19 mouse cellular contexts compared by ENCODE assay signal in the genomic region with DNA sequence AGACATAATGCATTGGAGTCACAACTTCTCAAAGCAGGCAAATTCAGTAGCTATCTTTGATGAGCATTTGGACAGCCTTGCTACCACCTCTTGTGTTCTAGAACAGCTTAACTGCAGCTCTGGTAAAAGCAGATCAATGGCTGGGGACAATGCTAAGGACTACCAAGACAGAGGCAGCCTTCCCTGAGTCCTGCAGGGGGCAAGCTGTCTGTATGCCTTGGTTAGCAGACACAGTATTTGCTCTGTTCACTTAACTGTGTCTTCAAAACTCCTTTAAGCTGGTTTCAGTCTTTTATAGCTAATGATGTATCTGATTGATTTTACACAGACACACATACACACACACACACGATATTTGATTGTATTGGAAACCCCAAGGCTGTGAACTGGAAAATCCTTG.
DNase-seq lines count a peak whose midpoint lies in the region; ATAC-seq and TF ChIP-seq lines count a peak whose summit lies in the region.
"Had no signal": no experiment of that assay in that cellular context is flagged by ENCODE, and none has a peak within 500 bp of the region (broad histone marks: within the 10 kb centered on the region; RNA-seq: fewer than 3 reads in every experiment).

No protein-coding gene starts in this region.

- H3K4me1 ChIP-seq in heart, adult 2 months (ENCODE audit: control insufficient read depth, insufficient read depth, low read length), result no peaks in the 10 kb centered on the region
- H3K4me1 ChIP-seq in liver, postnatal 0 days (ENCODE audit: insufficient read depth), result no peaks in the 10 kb centered on the region
- no peaks in the 10 kb centered on the region for H3K4me1 ChIP-seq in liver, embryonic 12.5 days
- no peaks in the 10 kb centered on the region for H3K4me1 ChIP-seq in thymus, adult 2 months (replicated peaks; ENCODE audit: control insufficient read depth, insufficient read depth, low read length)
- H3K4me1 ChIP-seq: stomach, embryonic 15.5 days had no signal

- no peak overlapping the region for H3K27ac ChIP-seq in heart, adult 2 months
- H3K27ac ChIP-seq in liver, postnatal 0 days (ENCODE audit: low read depth), result no peak overlapping the region
- H3K27ac ChIP-seq in liver, embryonic 12.5 days, result no peak overlapping the region
- H3K27ac ChIP-seq in thymus, adult 2 months (ENCODE audit: control insufficient read depth, insufficient read depth, low read length), result no peak overlapping the region
- H3K27ac ChIP-seq: forebrain, embryonic 13.5 days; macrophage; midbrain, embryonic 12.5 days; stomach, embryonic 15.5 days had no signal

- no peak for TF ChIP-seq EP300 in heart, adult 2 months (IDR thresholded peaks at IDR 0.05; ENCODE audit: insufficient read depth, low read depth, low read length)
- no peak for TF ChIP-seq EP300 in liver, postnatal 0 days (IDR thresholded peaks at IDR 0.05; ENCODE audit: low read depth)

- H3K9me3 ChIP-seq in liver, postnatal 0 days (ENCODE audit: low read length), result no peaks in the 10 kb centered on the region
- H3K9me3 ChIP-seq in liver, embryonic 12.5 days (replicated peaks), result no peaks in the 10 kb centered on the region
- H3K9me3 ChIP-seq: forebrain, embryonic 13.5 days; heart, embryonic 12.5 days; midbrain, embryonic 12.5 days; stomach, embryonic 15.5 days had no signal

- H3K4me3 ChIP-seq in heart, adult 2 months, result no peak overlapping the region
- H3K4me3 ChIP-seq in liver, postnatal 0 days (ENCODE audit: low read depth, low read length), result no peak overlapping the region
- H3K4me3 ChIP-seq in liver, embryonic 12.5 days, result no peak overlapping the region
- no peak overlapping the region for H3K4me3 ChIP-seq in thymus, adult 2 months (ENCODE audit: control insufficient read depth, insufficient read depth, low read length)
- H3K4me3 ChIP-seq: forebrain, embryonic 13.5 days; heart, embryonic 12.5 days; midbrain, embryonic 12.5 days; stomach, embryonic 15.5 days had no signal

- peak; percentile 19 for TF ChIP-seq CTCF in heart, adult 2 months (IDR thresholded peaks at IDR 0.05)
- TF ChIP-seq CTCF in liver, postnatal 0 days (IDR thresholded peaks at IDR 0.05; ENCODE audit: low read depth), result peak; percentile 16; the same call in 1 of the 2 replicates
- no peak for TF ChIP-seq CTCF in thymus, adult 2 months (IDR thresholded peaks at IDR 0.05; ENCODE audit: borderline replicate concordance, control insufficient read depth, extremely low read depth, insufficient read depth, low read length, poor library complexity)

- H3K4me2 ChIP-seq in liver, postnatal 0 days (ENCODE audit: low read depth, low read length), result no peak overlapping the region
- H3K4me2 ChIP-seq in liver, embryonic 12.5 days, result no peak overlapping the region
- H3K4me2 ChIP-seq: forebrain, embryonic 13.5 days; heart, embryonic 12.5 days; midbrain, embryonic 12.5 days; stomach, embryonic 15.5 days had no signal

- no peaks in the 10 kb centered on the region for H3K36me3 ChIP-seq in heart, adult 2 months (ENCODE audit: control insufficient read depth, insufficient read depth, low read length)
- no peaks in the 10 kb centered on the region for H3K36me3 ChIP-seq in liver, postnatal 0 days (replicated peaks; ENCODE audit: insufficient read depth, low read length)
- H3K36me3 ChIP-seq in liver, embryonic 12.5 days, result peaks cover 8% of the 10 kb centered on the region; the same call in 1 of the 2 replicates
- no peaks in the 10 kb centered on the region for H3K36me3 ChIP-seq in thymus, adult 2 months (ENCODE audit: control insufficient read depth, insufficient read depth, low read length)
- H3K36me3 ChIP-seq: stomach, embryonic 15.5 days had no signal

- H3K79me2 ChIP-seq in heart, adult 2 months (replicated peaks; ENCODE audit: control insufficient read depth, insufficient read depth, low read length), result no peaks in the 10 kb centered on the region; the same call in 1 of the 2 replicates

- no peak for DNase-seq in heart, adult 2 months
- DNase-seq in heart, adult 9 months (ENCODE audit: low spot score in 2 of 2), result no peak
- DNase-seq in liver, postnatal 0 days, result no peak
- peak; percentile 13 for DNase-seq in ES-CJ7 (ENCODE audit: low read depth, low spot score)
- peak; percentile 11 for DNase-seq in lung, postnatal 10 days
- no peak for DNase-seq in thymus, adult 2 months
- no peak for DNase-seq in kidney, adult 8-10 months
- DNase-seq: cerebellum, adult 9-11 months; embryo, embryonic 11 days; gastrocnemius, postnatal 25 days; kidney, postnatal 36 days; liver; right cerebral cortex, adult 18-20 months had no signal

- TF ChIP-seq POLR2A in heart, adult 2 months (IDR thresholded peaks at IDR 0.05; ENCODE audit: insufficient read depth, low read depth, low read length), result no peak
- no peak for TF ChIP-seq POLR2A in thymus, adult 2 months (IDR thresholded peaks at IDR 0.05; ENCODE audit: control insufficient read depth, extremely low read depth, insufficient read depth, low read length, poor library complexity)

- intact Hi-C loops in heart, adult 2 months (cut with DNase I), result no loop called here

- H3K27me3 ChIP-seq in heart, adult 2 months (ENCODE audit: control insufficient read depth, insufficient read depth, low read length), result no peaks in the 10 kb centered on the region
- H3K27me3 ChIP-seq in liver, postnatal 0 days (ENCODE audit: insufficient read depth, low read length), result no peaks in the 10 kb centered on the region
- H3K27me3 ChIP-seq in liver, embryonic 12.5 days (replicated peaks), result no peaks in the 10 kb centered on the region
- H3K27me3 ChIP-seq in thymus, adult 2 months (ENCODE audit: control insufficient read depth, insufficient read depth, low read length), result no peaks in the 10 kb centered on the region
- H3K27me3 ChIP-seq: forebrain, embryonic 13.5 days; heart, embryonic 12.5 days; midbrain, embryonic 12.5 days; stomach, embryonic 15.5 days had no signal

- no peak for ATAC-seq in liver, postnatal 0 days
- ATAC-seq in liver, embryonic 12.5 days, result no peak
- ATAC-seq: forebrain, embryonic 13.5 days had no signal

- no peak overlapping the region for H3K9ac ChIP-seq in heart, adult 2 months (ENCODE audit: low read depth, low read length)
- H3K9ac ChIP-seq in liver, postnatal 0 days (replicated peaks), result no peak overlapping the region
- H3K9ac ChIP-seq in liver, embryonic 12.5 days, result no peak overlapping the region
- H3K9ac ChIP-seq: forebrain, embryonic 13.5 days; heart, embryonic 12.5 days; midbrain, embryonic 12.5 days; stomach, embryonic 15.5 days had no signal

- 82% methylated on average over 1 of the region's 1 CpGs for WGBS in heart, adult 2 months
- 76% methylated on average over 1 of the region's 1 CpGs for WGBS in liver, postnatal 0 days (ENCODE audit: insufficient replicate concordance)
- WGBS in liver, embryonic 12.5 days (ENCODE audit: insufficient replicate concordance), result 77% methylated on average over 1 of the region's 1 CpGs
- 100% methylated on average over 1 of the region's 1 CpGs for WGBS in thymus, adult 2 months

Comparison
In these comparisons a context has a peak if more than half of its experiments do, and no peak if none do; other contexts are left out.
1. DNase-seq: peak in ES-CJ7 (single experiment) and lung, postnatal 10 days (single experiment); none in heart, adult 2 months (0 of 2), heart, adult 9 months (0 of 2), liver, postnatal 0 days (single experiment), thymus, adult 2 months (single experiment) and kidney, adult 8-10 months (0 of 2).